Mouse (Mus musculus) lung, postnatal 36 days (tissue): ENCODE results near the gene Fkbp1b.
"Not testable (repeated sequence)": the region's sequence is repeated elsewhere in the genome, so short reads cannot be mapped to it uniquely, and the experiment has no call there.

Source experiments
- DNase-seq: peaks from one replicate; pipeline ENCODE4 v3.0.0; 2022; ENCODE audit warnings: mixed read lengths

Gene Fkbp1b

DNA sequence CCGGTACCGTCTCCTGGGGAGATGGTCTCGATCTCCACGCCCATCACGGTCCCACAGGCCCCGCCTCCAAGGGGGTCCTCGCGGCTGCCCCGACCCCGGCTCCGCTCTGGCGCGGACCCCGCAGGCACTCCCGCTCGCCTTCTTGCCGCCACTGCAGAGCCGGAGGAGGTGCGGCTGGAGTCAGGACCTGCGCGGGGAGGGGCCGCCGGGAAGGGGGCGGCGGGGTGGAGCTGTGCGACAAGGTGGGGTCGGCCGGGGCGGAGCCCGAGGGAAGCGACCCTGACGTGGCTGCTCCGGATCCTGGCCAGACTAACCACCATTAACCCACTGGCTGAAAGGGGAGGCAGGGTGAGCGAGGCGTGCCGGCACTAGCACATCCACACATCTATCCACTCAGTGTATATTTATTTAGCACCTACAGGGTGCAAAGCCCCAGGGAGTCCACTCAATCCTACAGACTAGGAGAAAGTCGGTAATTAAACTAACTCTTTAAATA, at the start of gene Fkbp1b:
Gene Fkbp1b (minus strand): TSS at position 200 of the 496 bp plus-strand sequence.
- peak; percentile 63 for DNase-seq

DNA sequence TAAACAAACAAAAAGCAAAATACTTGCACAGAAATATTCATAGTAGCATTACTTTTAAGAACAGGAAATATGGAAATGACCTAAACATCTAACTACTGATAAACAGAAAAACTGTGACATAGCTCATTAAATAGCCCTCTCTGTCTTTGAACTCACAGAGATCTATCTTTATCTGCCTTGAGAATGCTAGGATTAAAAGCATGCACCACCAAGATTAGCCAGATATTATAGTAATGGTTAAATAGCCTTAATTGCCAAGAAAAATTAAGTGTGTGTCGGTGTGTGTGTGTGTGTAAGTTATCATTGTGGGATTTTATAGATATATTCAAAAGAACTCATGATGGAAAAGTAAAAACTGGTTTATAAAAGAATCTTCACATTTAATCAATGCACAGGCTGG, 48.5 kb upstream of the Fkbp1b start:
- no peak for DNase-seq

DNA sequence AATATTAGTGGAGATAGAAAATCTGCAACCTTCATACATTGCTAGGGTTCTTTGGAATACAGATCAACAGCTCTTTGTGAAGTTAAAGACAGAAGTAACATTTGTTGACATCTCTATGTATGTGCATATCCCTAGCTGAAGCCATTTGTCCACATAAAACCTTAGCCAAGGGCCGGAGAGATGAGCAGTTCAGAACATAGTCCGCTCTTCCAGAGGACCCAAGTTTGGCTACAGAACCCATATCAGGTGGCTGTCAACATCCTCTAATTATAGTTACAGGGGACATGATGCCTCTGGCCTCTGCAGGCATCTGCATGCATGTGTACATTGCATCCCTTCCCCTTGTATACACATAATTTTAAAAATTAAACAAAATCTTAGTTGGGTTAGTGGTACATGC, 47.9 kb upstream of the Fkbp1b start:
- no peak for DNase-seq

DNA sequence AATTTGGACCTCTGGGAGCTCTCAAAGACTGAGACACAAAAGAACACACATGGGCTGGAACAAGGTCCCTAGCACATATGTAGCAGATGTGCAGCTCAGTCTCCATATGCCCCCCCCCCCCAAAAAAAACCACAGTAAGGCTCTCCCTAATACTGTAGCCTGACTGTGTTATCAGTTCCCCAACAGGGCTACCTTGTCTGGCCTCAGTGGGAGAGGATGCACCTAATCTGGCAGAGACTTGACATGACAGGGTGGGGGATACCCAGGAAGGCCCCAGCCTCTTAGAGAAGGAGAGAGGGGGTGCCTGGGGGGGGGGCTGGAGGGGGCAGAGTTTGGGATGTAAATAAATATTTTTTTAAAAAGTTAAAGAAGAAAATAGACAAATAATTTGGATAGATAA, 47.3 kb upstream of the Fkbp1b start:
- no peak for DNase-seq

DNA sequence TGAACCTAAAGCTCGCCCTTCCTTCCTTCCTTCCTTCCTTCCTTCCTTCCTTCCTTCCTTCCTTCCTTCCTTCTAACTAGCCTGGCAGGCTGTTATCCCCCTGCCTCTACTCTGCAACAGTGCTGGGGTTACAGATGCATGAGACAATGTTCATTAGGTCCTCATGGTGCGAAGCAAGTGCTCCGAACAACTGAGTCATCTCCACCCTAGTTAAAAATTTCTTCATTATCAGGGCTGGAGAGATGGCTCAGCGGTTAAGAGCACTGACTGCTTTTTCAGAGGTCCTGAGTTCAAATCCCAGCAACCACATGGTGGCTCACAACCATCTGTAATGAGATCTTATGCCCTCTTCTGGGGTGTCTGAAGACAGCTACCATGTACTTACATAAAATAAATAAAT, 45.2 kb upstream of the Fkbp1b start:
- not testable (repeated sequence) for DNase-seq

DNA sequence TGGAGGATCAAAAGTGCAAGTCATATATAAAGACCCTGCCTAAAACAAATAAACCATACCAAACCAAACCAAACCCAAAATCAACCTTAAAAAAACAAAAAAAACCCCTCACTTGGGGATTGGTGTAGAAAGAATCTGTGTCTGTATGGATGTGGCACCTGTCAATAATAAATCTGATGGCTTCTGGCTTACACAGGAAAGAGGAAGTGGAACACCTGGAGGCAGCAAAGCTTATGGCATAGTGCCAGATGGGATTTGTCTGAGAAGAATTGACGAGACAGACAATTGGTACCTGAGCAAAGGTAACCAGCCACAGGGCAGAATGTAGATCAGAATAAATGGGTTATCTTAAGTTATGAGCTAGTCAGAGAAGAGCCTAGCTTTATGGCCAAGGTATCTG, 43.7 kb upstream of the Fkbp1b start:
- no peak for DNase-seq

DNA sequence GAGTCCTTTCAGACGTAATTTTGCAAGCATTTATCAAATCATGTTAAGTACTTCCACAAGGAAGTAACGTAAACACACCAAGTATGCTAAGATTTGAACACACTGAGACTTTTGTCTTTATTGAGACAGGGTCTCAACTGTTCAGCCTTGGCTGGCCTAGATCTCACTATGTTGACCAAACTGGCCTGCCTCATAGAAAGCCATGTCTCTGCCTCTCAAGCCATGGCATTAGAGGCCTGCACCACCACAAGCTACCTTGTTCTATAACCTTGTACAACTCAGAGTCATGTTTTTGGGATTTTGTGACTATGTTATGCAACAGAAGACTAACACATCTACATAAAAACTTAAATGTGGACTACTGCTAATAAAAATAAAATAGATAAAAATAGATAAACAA, 40.7 kb upstream of the Fkbp1b start:
- DNase-seq, result no peak

DNA sequence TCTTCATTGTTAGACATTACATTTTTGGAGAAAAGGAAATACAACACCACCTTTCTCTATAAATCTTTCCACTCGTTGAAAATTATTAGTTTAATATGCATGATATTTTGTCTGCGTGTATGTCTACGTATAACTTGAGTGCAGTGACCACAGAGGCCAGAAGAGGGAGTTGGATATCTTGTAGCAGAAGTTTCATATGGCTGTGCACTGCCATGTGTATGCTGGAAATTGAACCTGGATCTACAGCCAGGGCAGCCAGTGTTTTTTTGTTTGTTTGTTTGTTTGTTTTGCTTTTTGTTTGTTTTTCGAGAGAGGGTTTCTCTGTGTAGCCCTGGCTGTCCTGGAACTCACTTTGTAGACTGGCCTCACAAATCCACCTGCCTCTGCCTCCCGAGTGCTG, 37.7 kb upstream of the Fkbp1b start:
- DNase-seq, result peak; percentile 39

DNA sequence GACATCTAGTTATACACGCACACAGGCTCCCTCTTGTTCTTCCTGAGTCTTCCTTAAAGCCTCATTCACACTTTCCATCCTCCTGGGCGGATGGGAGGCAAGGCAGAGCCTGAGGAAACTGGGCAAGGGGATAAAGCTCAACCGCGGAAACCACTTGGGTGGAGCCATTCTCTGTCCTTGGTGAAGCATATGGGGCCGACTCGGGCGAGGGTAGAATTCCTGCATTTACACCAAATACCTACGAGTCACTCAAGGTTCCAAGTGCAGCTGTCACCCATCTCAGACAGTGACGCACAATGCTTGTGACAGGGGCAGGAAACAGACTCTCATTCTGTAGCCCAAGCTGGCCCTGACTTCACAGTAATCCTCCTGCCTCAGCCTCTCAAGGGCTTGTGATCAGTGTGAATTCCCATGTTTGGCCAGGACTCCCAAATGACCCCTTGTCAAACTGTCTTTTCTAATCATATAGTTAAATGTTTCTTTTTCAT, 36.9 kb upstream of the Fkbp1b start:
- DNase-seq, result no peak

DNA sequence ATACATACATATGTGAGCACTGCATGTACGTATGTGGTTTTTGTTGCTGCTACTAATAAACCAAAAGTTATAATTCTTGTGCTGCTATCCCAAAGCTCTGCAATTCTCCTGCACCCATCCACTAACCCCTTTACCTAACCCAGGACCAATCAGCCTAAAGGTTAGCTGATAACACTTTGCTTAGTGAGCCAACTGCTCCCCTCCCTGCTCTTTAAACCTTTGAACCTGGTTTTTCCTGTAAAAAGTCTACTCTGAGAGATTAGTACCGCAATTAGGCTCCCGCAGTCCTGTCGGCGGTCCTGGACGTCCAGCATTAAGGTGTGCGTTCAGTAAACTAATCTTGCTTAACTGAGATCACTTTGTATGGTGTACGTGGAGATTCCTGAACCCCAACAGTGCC, 34.2 kb upstream of the Fkbp1b start:
- DNase-seq, result no peak

DNA sequence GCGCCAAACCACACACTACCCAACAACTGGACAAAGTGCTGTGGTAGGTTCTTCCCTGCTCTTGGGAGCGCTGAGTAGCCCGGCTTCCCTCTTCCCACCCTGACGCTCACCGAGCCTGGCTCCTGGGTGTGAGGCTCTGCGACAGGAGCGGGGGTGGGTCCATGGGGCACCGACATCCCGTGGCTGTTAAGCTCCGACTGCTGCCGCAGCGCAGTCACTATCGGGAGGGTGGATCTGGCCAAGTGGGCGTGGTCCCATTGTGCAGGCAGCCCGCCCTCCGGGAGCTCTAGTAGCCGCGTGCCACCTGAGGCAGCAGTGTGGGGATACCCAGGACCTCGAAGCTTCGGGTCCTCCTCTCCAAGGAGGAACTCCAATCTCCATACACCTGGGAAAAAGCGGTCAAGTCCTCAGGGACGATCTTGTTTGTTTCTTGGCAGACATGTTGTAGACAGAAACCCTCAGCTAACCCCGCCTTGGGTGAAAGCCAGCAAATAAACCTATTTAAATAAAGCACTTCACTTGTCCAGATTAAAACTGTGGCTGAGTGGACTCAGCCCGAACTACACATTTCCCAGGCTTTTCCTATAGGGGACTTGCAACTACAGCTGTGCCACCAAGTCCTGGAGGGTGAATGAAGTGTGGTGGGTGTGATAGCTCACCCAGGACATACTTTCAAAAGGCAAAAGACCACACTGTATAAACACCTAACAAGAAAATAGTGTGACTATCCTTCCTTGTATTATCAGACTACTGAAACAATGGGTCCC, 33.0 kb upstream of the Fkbp1b start, which contains the start of gene Mfsd2b:
Gene Mfsd2b (minus strand): TSS at position 199 of the 767 bp plus-strand sequence.
- peak; percentile 89 for DNase-seq

DNA sequence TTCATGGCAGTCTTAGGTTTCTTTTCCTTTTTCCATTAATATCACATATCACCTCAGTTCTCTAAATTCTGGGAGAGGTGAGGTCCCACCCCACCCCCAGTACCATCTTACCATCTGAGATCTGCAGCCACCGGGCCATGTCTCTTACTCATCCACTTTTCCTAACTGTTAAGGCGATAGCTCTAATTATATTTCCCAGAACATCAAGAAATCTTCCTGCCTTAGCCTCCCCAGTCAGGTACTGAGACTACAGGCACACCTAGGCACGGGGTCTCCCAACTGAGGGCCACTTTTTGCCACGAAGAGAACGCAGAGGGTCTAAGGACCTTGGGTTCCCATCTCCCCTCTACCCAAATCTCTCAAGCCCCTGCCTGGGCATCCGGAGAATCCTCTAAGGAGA, 32.1 kb upstream of the Fkbp1b start:
- DNase-seq, result no peak

DNA sequence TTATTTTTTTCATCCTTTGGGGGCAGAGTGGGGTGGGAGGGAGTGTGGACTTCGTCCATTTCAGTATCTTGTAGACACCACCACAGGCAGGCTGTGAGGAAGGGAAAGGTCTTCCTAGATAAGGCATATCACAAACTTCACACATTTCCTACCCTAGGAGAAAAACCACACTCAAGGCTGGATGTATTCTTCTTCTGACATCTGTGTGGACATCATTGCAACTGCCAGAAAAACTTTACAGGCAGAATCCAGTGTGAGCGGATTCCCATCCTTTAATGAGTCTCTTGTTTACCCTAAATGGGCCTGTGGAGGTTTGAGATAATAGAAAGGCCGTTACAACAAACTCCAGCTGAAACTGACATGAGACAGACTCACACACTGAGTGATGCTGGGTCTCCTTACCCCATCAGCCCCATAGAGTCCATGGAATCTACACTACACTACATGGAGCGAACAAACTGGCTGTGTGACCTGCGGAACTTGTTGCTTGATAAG, 31.6 kb upstream of the Fkbp1b start:
- DNase-seq, result no peak

DNA sequence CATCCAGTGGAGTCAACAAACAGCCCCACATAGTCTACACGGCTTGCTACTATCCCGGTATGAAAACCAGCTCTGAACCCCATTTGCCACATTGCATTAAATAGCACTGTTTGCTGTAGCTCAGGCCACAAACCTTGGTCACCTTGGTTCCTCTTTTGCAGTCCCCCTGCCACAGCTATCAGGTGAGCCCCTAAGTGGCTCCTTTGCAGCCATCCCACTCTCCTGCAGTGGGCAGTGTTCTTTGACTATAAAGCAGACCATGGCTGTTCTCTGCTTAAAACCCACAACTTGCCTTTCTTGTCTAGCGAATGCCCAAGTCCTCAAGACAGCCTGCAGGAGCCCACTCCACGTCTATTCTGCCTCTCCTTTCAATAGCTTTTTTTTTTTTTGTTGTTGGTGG, 30.9 kb upstream of the Fkbp1b start:
- DNase-seq, result no peak

DNA sequence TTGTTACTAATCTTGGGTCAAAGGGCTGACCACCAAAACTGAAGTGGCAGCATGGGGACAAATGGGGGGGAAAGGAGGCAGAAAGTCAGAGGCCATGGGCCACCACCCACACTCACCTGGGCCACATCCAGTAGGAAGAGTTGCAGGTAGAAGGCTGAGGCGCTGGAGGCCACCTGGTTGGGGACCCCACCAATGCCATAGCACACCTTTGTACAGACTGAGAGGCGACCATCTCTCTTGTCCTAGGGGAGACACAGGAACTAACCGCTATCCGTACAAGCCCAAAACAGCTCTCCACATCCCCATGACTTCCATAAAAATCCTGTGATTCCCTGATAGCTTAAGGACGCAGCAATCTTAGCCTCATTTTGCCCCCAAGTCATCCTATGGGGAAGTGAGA, 29.9 kb upstream of the Fkbp1b start:
- DNase-seq, result no peak

DNA sequence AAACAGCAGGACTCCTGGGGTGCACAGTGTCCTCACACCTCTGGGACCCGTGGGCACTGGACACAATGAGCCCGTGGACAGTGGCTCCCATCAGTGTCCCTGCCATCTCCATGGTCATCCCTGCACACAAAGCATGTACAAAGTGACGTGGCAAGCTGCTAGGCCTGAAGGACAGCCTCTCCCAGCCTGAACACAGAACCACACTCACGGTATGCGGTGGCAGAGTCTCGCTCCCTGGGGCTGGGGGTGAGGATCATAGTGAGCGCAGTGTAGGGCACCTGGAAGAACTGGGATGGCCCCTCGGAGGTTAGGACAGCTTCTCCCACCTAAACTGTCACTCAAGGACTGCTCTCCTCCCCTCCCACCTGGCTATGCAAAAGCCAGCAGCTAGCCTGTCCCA, 27.5 kb upstream of the Fkbp1b start:
- DNase-seq, result no peak

DNA sequence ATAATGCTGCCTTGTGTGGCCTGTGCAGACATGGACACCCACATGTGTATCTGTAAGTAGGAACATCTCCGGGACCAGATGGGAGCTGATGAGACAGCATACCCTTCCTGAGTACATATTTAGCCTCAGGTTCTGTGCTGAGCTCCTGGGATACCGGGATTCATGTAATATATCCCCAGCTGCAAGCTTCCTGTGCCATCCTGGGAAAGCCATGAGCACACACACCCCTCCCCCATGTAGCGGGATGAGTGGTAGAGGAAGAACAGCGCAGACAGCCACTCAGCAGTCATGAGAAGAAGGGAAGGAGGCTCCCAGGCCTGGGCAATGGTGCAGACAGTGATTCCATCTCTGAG, 22.9 kb upstream of the Fkbp1b start:
- DNase-seq, result no peak

DNA sequence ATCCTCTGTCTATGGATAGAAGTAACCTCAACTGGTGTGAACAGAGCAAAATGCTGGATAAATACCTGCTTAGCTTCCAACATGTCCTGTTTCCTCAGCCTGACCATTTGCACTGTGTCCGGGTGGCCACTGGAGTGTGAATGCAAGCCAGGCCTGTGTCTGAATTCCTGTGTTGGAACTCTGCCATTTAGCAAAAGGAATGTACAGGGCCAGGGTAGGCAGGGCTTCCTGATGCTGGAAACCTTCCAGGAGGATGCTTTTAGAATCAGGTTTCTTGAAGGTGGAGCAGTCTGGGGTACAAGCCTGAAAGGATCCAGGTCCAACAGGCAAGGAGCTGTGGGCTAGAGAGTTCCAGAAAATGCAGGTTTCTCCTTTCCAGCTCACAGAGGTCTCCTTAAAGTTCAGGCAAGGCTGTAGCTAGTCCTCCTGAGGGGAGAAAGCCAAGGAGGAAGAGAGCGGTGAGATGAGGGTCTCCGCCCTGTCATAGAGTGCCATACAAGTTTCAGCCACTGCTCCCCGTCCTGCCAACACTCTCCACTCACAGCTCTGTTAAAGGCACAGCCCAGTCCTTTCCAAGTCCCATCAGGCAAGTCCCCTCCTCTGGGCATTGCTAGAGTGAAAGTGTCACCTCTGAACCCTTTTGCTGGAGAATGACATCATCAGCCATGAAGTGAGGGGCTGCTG, 22.4 kb upstream of the Fkbp1b start:
- peak; percentile 59 for DNase-seq

DNA sequence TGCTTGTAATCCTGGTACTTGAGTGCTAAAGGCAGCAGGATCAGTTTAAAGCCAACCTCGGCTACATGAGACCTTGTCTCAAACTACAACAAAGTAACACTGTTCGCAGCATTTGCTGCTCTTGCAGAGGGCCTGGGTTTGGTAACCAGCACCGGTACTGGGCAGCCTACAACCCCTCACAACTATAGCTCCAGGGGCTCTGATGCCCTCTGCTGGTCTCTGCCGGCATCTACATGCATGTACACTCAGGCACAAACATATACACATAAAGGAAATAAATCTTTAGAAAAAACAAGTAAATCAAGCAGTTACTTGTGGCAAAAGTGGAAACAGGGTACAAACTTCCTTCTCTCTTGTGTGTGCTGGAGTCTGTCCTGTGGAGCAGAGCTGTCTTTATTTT, 21.3 kb upstream of the Fkbp1b start:
- DNase-seq, result no peak

DNA sequence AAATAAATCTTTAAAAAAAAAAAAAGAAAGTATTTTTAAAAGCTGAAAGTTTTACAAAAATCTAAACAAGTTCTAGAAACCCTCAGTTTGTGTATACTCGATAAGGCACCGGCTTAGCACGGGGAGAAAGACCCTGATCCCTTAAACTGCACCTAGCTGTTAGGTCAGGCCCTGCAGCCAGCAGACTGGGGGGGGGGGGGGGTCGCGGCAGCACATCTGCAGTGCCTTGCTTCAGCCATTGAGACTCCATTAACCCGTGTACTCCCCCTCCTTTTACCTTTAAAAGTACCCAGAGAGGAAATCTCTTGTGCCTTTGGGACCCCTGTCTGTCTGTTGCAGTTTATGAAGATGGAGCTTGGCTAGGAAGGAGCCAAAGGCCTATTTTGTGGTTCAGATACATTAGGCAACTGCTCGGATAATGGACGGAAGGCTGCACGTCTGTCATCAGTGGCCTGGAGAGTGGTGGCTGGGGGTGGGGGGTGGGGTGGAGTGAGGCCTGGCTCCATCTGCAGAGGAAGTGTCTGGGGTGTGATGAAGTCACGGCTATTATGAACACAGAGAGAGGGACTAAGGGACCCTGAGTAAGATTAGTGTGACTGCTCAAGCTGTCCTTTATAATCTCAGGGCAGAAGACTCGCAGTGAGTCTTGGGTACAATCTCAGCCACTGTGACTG, 18.0 kb upstream of the Fkbp1b start:
- no peak for DNase-seq

DNA sequence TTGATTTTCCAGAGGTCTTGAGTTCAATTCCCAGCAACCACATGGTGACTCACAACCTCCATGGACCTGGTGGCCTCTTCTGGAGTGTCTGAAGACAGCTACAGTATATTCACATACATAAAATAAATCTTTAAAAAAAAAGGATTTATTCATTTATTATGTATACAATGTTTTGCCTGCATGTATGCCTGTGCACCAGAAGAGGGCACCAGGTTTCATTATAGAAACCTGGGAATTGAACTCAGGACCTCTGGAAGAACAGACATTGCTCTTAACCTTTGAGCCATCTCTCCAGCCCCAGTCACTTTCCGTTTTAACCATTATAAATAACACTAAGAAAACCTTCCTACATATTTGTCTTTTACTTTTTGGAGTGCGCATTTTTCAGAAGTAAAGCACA, 15.4 kb upstream of the Fkbp1b start:
- no peak for DNase-seq

DNA sequence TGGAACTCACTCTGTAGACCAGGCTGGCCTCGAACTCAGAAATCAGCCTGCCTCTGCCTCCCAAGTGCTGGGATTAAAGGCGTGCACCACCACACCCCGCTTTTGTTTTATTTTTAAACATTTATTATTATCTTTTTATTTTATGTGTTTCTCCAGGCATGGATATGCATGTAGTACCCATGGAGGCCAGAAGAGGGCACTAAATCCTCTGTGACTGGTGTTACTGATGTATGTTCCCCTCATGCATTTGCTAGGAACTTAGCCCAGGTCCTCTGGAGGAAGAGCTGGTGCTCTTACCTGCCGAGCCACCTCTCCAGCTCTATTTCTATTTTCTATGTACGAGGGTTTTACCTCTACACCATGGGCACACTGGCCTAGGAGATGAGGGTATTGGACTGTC, 14.8 kb upstream of the Fkbp1b start:
- peak; percentile 59 for DNase-seq

DNA sequence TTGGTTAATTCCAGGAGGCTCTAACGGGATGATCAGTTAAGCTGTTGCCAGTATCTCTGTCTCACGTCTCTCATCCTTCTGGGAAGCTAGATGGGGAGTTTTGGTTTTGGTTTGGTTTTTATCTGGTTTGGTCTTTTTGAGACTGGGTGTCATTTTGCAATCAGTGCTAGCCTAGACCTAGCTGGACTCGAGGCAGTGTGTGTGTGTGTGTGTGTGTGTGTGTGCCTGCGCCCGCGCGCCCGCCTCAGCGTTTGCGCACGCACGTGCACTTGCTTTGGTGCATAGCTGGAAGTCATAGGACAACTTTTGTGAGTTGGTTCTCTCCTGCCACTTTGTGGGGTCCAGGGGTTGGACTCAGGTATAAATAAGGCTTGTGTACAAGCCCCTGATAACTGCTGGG, 2.4 kb upstream of the Fkbp1b start:
- peak; percentile 52 for DNase-seq
